Mouse (Mus musculus): ENCODE measurements around the gene Olfr688. TPM values are rescaled to one million over a fixed set of nuclear protein-coding genes. Genes with fewer than 3 reads are reported as not detected.

Gene Olfr688
- total and polyA plus RNA-seq, 2 experiments from 2014 or later = not detected

DNA sequence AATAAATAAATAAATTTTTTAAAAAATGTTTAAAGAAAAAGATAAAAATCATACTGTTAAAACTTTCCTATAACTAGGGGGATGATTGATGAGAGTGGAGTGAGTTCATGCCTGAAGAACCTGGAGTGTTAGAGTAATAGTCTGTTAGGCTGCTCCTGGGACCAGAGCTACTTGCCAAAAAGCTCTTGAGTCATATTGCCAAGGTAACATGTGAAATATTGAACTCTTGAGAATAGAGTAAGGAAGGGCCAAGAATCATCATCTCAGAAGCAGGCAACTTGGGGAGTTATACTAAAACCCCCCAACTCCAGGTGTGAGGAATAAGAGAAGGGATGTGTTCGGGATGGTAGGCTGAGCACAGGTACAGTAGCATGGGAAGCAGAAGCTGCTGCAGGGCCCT is 23.0 kb downstream of the Olfr688 start, which contains the start of gene Olfr689:
Olfr689 (plus strand) TSS at position 301 of the 400 bp plus-strand sequence.
- H3K36me3 ChIP-seq (ENCODE audit: insufficient read depth, low read length) = no peaks in the 10 kb centered on the region
- H3K4me1 ChIP-seq (ENCODE audit: insufficient read depth, low read length) = no peaks in the 10 kb centered on the region
- H3K9me3 ChIP-seq (ENCODE audit: low read length) = no peaks in the 10 kb centered on the region
- WGBS = 82% methylated on average over 1 of the region's 1 CpGs
- no peak for TF ChIP-seq CTCF (IDR thresholded peaks at IDR 0.05)
- no peaks in the 10 kb centered on the region for H3K27me3 ChIP-seq (ENCODE audit: insufficient read depth, low read length)
- DNase-seq (ENCODE audit: low spot score) (no peak), ATAC-seq (ENCODE audit: low FRiP score) (no peak)
- no peak within 1 kb of the TSS for H3K4me3 ChIP-seq (ENCODE audit: low read depth, low read length)
- H3K9ac ChIP-seq (replicated peaks; ENCODE audit: low read length, poor library complexity, severe bottlenecking) = no peak within 1 kb of the TSS
- H3K27ac ChIP-seq (ENCODE audit: low read depth, low read length) = no peak within 1 kb of the TSS
- H3K4me2 ChIP-seq (ENCODE audit: low read depth, low read length, poor library complexity, severe bottlenecking) = no peak within 1 kb of the TSS

DNA sequence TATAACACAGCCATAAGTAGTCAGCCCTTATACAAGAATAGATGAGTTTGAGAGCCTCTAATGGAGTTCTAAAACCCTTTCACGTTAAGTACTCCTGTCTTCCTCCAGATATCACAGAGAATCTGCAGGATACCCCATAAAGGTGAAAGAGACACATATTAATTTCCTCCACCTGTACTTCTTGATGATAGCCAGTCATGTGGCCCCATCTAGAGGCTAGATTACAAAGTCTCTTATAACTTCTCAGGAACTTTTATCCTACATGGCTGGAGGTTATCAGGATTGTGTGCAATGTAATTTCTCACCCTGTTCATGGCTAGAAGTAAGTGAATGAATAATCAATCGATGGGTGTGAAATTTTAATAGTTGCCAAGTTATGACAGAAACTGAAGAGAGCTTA is 37.4 kb downstream of the Olfr688 start:
- no peaks in the 10 kb centered on the region for H3K4me1 ChIP-seq (ENCODE audit: insufficient read depth, low read length)
- ATAC-seq (ENCODE audit: low FRiP score) (no peak), DNase-seq (ENCODE audit: low spot score) (no peak)
- no peaks in the 10 kb centered on the region for H3K9me3 ChIP-seq (ENCODE audit: low read length)
- no peaks in the 10 kb centered on the region for H3K36me3 ChIP-seq (ENCODE audit: insufficient read depth, low read length)
- 73% methylated on average over 2 of the region's 2 CpGs for WGBS
- no peak overlapping the region for H3K9ac ChIP-seq (replicated peaks; ENCODE audit: low read length, poor library complexity, severe bottlenecking)
- no peak overlapping the region for H3K4me2 ChIP-seq (ENCODE audit: low read depth, low read length, poor library complexity, severe bottlenecking)
- no peak overlapping the region for H3K27ac ChIP-seq (ENCODE audit: low read depth, low read length)
- TF ChIP-seq CTCF (IDR thresholded peaks at IDR 0.05) = no peak
- H3K4me3 ChIP-seq (ENCODE audit: low read depth, low read length) = no peak overlapping the region
- no peaks in the 10 kb centered on the region for H3K27me3 ChIP-seq (ENCODE audit: insufficient read depth, low read length)

DNA sequence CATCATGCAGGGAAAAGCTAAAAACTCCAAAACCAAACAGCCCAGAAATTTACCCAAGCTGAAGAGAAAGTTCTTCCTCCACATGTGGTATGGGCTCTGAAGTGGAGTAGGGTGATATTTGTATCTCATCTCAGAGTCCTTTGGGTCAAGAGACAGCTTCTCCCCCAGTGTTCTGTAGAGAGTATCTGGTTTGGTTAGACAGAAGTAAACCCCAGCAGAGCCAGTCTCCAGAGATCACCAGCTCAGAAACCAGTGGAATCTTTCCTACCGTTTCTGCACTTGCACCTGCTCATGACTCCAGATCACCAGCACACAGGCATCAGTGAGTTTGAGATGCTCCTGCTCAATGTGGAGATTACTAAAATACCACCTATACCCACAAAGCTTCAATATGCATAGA is 46.1 kb downstream of the Olfr688 start, which contains the start of gene Olfr690:
Olfr690 (minus strand) TSS at position 101 of the 400 bp plus-strand sequence.
- Histone ChIP-seq H3K4me3 (ENCODE audit: low read depth, low read length) (no peak within 1 kb of the TSS), H3K9ac (replicated peaks; ENCODE audit: low read length, poor library complexity, severe bottlenecking) (no peak within 1 kb of the TSS), H3K4me2 (ENCODE audit: low read depth, low read length, poor library complexity, severe bottlenecking) (no peak within 1 kb of the TSS), H3K27ac (ENCODE audit: low read depth, low read length) (no peak within 1 kb of the TSS), H3K27me3 (ENCODE audit: insufficient read depth, low read length) (no peaks in the 10 kb centered on the region), H3K9me3 (ENCODE audit: low read length) (no peaks in the 10 kb centered on the region), H3K36me3 (ENCODE audit: insufficient read depth, low read length) (no peaks in the 10 kb centered on the region), H3K4me1 (ENCODE audit: insufficient read depth, low read length) (no peaks in the 10 kb centered on the region)
- ATAC-seq (ENCODE audit: low FRiP score) (no peak), DNase-seq (ENCODE audit: low spot score) (no peak)
- TF ChIP-seq CTCF (IDR thresholded peaks at IDR 0.05) = no peak
- WGBS = 80% methylated on average over 1 of the region's 1 CpGs

Other genes starting within 250 kb of the Olfr688 start
- not detected in 2 replicates for gene Olfr677, start 236.7 kb upstream of the Olfr688 start, total RNA-seq (2014; rRNA removed)
- gene Olfr677, start 236.7 kb upstream of the Olfr688 start, polyA plus RNA-seq (2015; fragmentation: Nextera tagmentation; extraction: Ambion mirVana) = not detected in 2 replicates
- not detected in 2 replicates for gene Olfr678, start 223.6 kb upstream of the Olfr688 start, total RNA-seq (2014; rRNA removed)
- gene Olfr678, start 223.6 kb upstream of the Olfr688 start, polyA plus RNA-seq (2015; fragmentation: Nextera tagmentation; extraction: Ambion mirVana) = not detected in 2 replicates
- not detected in 2 replicates for gene Olfr679, start 206.9 kb upstream of the Olfr688 start, total RNA-seq (2014; rRNA removed)
- gene Olfr679, start 206.9 kb upstream of the Olfr688 start, polyA plus RNA-seq (2015; fragmentation: Nextera tagmentation; extraction: Ambion mirVana) = not detected in 2 replicates
- not detected in 2 replicates for gene Olfr680-ps1, start 195.3 kb upstream of the Olfr688 start, total RNA-seq (2014; rRNA removed)
- gene Olfr680-ps1, start 195.3 kb upstream of the Olfr688 start, polyA plus RNA-seq (2015; fragmentation: Nextera tagmentation; extraction: Ambion mirVana) = not detected in 2 replicates
- gene Olfr681, start 171.3 kb upstream of the Olfr688 start, total RNA-seq (2014; rRNA removed) = not detected in 2 replicates
- gene Olfr681, start 171.3 kb upstream of the Olfr688 start, polyA plus RNA-seq (2015; fragmentation: Nextera tagmentation; extraction: Ambion mirVana) = not detected in 2 replicates
- not detected in 2 replicates for gene Olfr683, start 141.1 kb upstream of the Olfr688 start, total RNA-seq (2014; rRNA removed)
- gene Olfr683, start 141.1 kb upstream of the Olfr688 start, polyA plus RNA-seq (2015; fragmentation: Nextera tagmentation; extraction: Ambion mirVana) = not detected in 2 replicates
- gene Olfr684, start 124.4 kb upstream of the Olfr688 start, total RNA-seq (2014; rRNA removed) = not detected in 2 replicates
- gene Olfr684, start 124.4 kb upstream of the Olfr688 start, polyA plus RNA-seq (2015; fragmentation: Nextera tagmentation; extraction: Ambion mirVana) = not detected in 2 replicates
- not detected in 2 replicates for gene Olfr685, start 102.1 kb upstream of the Olfr688 start, total RNA-seq (2014; rRNA removed)
- gene Olfr685, start 102.1 kb upstream of the Olfr688 start, polyA plus RNA-seq (2015; fragmentation: Nextera tagmentation; extraction: Ambion mirVana) = not detected in 2 replicates
- not detected in 2 replicates for gene Olfr686, start 80.6 kb upstream of the Olfr688 start, total RNA-seq (2014; rRNA removed)
- not detected in 2 replicates for gene Olfr686, start 80.6 kb upstream of the Olfr688 start, polyA plus RNA-seq (2015; fragmentation: Nextera tagmentation; extraction: Ambion mirVana)
- gene Olfr689, start 23.1 kb downstream of the Olfr688 start, total RNA-seq (2014; rRNA removed) = not detected in 2 replicates
- gene Olfr689, start 23.1 kb downstream of the Olfr688 start, polyA plus RNA-seq (2015; fragmentation: Nextera tagmentation; extraction: Ambion mirVana) = 0.05 TPM in 1 of 2 replicates, not detected in the other
- gene Olfr690, start 46.0 kb downstream of the Olfr688 start, total RNA-seq (2014; rRNA removed) = 0.22 and 1.4 TPM in 2 replicates
- not detected in 2 replicates for gene Olfr690, start 46.0 kb downstream of the Olfr688 start, polyA plus RNA-seq (2015; fragmentation: Nextera tagmentation; extraction: Ambion mirVana)
- 0.76 and 2.6 TPM in 2 replicates for gene Olfr691, start 54.2 kb downstream of the Olfr688 start, total RNA-seq (2014; rRNA removed)
- 0.09 and 0.26 TPM in 2 replicates for gene Olfr691, start 54.2 kb downstream of the Olfr688 start, polyA plus RNA-seq (2015; fragmentation: Nextera tagmentation; extraction: Ambion mirVana)
- not detected in 2 replicates for gene Olfr692, start 80.1 kb downstream of the Olfr688 start, total RNA-seq (2014; rRNA removed)
- gene Olfr692, start 80.1 kb downstream of the Olfr688 start, polyA plus RNA-seq (2015; fragmentation: Nextera tagmentation; extraction: Ambion mirVana) = 0.14 TPM in 1 of 2 replicates, not detected in the other
- not detected in 2 replicates for gene Gm5901, start 86.9 kb downstream of the Olfr688 start, total RNA-seq (2014; rRNA removed)
- gene Gm5901, start 86.9 kb downstream of the Olfr688 start, polyA plus RNA-seq (2015; fragmentation: Nextera tagmentation; extraction: Ambion mirVana) = 0.48 and 0.57 TPM in 2 replicates
- 33.4 and 35.8 TPM in 2 replicates for gene Fam160a2, start 112.0 kb downstream of the Olfr688 start, total RNA-seq (2014; rRNA removed)
- gene Fam160a2, start 112.0 kb downstream of the Olfr688 start, polyA plus RNA-seq (2015; fragmentation: Nextera tagmentation; extraction: Ambion mirVana) = 37.3 and 37.6 TPM in 2 replicates
- 0.49 TPM in 1 of 2 replicates, not detected in the other for gene Cnga4, start 116.5 kb downstream of the Olfr688 start, total RNA-seq (2014; rRNA removed)
- gene Cnga4, start 116.5 kb downstream of the Olfr688 start, polyA plus RNA-seq (2015; fragmentation: Nextera tagmentation; extraction: Ambion mirVana) = 0.21 and 0.26 TPM in 2 replicates
- gene Cckbr, start 137.6 kb downstream of the Olfr688 start, total RNA-seq (2014; rRNA removed) = 9.9 and 12.0 TPM in 2 replicates
- 6.3 and 7.7 TPM in 2 replicates for gene Cckbr, start 137.6 kb downstream of the Olfr688 start, polyA plus RNA-seq (2015; fragmentation: Nextera tagmentation; extraction: Ambion mirVana)
- 24.8 and 33.5 TPM in 2 replicates for gene Cavin3, start 194.2 kb downstream of the Olfr688 start, total RNA-seq (2014; rRNA removed)
- 34.6 and 40.4 TPM in 2 replicates for gene Cavin3, start 194.2 kb downstream of the Olfr688 start, polyA plus RNA-seq (2015; fragmentation: Nextera tagmentation; extraction: Ambion mirVana)

Data from midbrain, postnatal 0 days (tissue).